Mouse (Mus musculus) urinary bladder, postnatal 36 days (tissue): ENCODE data around the gene Tnip1.
"Not testable (repeated sequence)": the region's sequence is repeated elsewhere in the genome, so short reads cannot be mapped to it uniquely, and the experiment has no call there.

ENCODE experiments used
- DNase-seq, 2 experiments: peaks; one replicate each; pipeline ENCODE4 v3.0.0; 2022; ENCODE audit warnings: low spot score in 2 of 2, mixed read lengths in 1 of 2

Tnip1 gene

DNA sequence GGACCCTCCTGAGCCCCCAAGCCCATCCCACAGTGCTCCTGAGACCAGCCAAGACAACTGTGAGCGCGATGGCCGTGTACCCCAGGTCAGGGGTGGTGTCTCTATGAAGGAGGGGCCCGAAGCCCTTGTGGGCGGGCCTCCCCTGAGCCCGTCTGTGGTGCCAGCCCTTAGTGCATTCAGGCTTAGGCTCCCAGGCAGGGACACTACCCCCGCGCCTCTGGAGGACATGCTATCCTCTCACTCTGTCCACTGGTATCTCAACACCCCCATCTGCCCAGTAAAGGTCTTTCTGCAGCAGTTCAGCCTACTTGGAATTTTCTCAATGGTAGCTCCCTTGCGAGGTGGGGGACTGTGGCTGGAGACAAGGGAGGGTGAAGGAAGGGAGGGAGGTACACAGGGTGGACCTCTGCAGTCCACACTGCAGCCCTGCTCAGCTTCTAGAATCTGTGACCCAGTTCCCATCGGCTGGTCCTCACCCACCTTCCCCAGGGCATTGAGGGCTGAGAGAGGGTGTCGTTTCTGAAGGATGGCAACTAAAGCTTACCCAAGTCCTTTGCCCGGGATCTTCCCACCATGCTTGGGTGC is 52.5 kb downstream of the Tnip1 start:
- DNase-seq: no peak

DNA sequence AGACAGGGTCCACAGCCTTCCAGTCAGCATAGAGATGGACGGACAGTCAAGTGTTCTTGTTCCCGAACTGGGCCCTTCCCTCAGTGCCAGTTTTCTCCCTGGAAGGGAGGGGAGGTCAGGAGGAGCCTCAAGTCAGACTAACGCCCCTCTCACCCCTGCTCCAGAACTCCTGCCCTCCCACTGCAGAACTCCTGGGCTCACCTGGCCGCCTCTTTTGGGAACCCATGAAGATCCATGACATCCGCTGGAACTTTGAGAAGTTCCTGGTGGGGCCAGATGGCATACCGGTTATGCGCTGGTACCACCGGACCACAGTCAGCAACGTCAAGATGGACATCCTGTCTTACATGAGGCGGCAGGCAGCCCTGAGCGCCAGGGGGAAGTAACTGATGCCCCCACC is 53.4 kb downstream of the Tnip1 start:
- no peak for DNase-seq

DNA sequence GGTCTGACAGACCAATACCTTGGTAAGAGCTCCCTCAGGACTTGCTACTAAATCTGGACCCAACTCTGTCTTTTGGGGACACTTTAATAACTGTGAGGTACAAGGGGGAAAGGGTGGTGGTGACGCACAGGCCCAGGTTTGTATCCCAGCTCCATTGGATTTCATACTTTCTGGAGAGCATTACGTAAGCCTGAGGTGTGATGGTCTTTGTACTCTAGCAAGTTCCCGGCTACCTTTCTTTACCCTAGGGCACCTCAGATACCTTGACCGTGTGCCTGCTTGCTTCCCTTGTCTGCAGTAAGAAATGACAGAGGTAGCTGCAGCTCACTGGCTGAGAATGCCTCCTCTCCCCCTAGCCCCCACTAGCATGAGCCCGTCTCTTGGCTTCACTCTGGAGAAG is 55.5 kb downstream of the Tnip1 start:
- DNase-seq: no peak

DNA sequence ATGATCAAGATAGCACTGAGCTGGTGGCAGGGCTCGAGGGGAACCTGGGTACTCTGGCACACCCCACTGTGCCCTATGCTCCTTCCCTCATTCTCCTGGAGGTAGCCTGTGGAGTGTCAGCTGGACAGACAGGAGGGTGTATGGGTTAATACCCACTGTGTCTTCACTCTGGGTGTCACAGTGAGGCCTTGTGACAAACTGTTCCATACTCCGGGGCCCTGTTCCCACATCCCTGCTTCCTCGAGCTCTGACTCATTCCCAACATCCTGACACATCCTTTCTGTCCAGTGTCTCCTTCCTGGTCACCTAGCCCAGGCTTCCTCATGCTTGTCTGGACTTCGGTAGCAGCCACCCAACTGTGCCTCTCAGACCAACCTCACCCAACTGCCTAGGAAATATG is 56.3 kb downstream of the Tnip1 start:
- DNase-seq: no peak

DNA sequence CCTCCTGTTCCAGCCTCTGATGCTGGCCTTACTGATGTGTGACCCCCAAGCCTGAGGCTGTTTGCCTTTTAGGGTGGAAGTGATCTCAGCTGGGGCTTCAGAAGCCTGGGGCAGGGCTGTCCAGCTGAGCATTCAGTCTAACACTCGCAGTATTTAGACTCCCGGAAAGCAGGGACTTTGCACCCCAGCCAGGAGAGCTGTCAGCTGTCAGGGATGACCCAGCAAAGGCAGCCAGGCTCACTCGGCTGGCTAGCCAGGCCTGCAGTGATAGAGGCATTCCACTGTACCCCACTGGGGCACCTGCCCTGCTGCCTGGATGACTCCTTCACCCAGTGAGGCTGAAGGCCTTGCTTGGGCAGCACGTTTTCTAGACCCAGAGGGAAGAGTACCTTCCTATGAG is 56.8 kb downstream of the Tnip1 start:
- DNase-seq: no peak

DNA sequence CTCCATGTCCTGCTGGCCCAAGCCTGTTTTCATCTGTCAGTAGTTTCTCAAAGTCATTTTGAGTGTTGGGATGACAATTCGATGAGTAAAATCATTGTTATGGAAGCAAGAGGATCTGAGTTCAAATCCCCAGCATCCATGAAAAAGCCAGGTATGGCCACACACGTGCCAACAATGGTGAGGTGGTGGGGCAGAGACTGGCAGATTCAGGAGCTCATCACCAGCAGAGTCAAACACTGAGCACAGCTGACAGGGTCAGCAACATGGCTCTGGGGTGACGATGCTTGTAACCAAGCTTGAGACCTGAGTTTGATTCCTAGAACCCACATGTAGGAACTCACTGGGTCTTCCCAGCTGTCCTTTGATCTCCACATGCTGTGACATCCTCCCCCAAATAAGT is 57.6 kb downstream of the Tnip1 start:
- no peak for DNase-seq

DNA sequence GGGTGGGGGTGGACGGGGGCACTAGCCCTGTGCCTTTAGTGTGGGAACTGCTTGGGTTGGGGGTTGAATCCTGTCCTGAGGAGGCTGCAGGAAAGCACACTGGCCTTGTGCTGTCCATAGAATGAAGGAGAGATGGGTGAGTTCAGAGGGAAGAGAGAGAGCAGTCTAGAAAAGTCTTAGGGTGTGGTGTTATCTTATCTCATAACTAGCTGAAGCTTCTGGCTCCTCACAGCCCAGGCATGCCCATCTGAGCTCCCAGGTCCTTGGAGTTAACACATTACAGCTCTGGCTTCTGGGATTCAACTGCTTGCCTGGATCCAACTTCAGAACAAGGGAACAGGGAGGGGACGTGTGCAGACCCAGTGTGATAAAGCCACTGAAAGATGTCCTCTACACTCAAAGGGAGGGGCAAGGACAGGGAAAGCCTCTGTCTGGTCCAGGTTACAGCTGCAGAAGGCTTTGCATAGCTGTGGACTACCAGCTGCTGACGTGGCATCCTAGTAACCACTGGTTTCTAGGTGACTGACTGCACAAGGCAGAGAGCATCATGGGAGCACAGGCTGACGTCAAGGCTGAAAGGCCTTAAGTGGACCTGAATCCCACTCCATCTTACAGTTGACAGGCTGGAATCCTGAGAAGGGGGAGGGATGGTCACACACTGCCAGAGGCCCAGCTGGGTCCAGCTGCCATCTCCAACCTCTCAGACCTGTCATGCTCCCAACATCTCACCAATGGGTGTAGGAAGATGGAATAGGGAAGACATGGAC is 58.6 kb downstream of the Tnip1 start:
- no peak for DNase-seq

DNA sequence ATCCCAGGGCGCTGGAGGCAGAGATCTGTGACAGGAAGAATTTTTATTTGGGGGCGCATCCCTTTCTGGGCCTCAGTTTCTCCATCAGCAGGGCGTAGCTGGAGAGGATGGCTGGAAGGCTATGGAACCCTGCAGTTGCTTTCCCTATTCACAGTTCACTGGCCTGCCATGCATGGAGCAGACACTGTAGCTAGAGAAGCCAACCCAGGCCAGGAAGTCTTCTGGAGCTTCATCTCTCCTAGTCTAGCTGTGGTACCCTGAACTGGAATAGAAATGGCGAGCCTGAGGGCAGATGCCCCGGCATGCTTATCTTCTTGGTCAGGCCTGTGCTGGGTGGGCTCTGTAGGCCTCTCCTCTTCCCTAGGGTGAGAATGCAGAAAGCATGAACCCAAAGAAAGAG is 59.4 kb downstream of the Tnip1 start:
- DNase-seq: no peak

DNA sequence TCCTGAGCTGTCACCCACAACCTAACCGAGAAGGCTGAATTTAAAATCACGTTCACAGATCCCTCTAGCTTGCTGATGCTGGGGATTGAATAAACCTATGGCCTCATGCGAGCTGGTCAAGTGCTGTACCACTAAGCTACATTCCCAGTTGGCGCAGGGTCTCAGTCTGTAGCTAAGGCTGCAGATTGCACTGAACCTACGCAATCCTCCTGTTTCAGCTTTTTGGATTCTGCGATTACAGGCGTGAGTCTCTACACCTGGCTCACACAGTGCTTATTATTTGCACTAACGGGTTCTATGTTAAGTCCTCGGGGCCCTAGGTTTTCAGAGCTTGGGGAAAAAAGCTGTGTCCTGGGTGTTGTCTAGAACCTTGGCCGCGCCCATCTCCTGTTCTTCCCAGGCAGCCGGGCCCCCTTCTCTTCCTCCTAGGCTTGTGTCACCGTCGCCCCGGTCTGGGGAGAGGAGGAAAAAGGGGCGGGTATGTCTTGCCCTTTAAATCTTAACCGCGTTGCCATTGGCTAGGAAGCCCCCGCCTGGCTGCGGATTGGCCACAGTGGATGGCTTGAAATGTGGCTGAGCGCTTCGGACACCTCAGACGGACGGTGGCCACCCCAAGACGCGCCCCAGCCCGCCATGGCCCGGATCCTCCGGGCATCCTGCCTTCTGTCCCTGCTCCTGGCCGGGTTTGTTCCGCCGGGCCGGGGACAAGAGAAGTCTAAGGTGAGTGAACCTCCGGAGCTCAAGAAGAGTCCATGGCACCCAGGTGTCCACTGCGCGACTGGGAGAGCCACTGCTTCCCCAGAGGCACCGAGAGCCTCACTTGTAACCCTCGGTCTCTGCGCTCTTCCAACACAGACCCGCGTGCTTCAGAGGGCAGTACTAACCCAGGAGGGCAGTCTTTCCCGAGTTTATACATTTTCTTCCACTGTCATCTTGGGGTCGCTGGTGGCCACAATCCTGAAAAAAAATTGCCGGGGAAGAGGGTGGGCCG is 60.1 kb downstream of the Tnip1 start, which contains the start of gene Gpx3:
Gpx3 (plus strand) TSS at position 121 of the 991 bp plus-strand sequence.
- peak; percentile 49 to 78 for DNase-seq

DNA sequence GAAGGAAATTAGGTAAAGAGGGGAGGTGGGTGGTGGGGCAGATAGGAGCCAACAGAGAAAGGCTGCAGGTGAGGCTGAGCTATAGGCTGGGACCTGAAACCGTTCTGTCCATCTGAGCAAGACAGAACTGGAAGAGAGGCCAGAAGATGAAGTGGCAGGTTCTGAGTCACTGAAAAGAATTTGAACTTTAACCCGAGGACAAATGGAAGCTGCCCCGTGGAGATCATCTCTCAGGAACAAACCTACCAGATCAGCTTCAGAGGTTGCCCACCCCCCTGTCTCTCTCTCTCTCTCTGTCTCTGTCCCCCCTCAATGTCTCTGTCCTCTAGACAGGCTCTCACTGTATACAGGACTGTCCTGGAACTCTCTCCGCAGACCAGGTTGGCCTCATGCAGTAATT is 63.1 kb downstream of the Tnip1 start:
- no peak for DNase-seq

DNA sequence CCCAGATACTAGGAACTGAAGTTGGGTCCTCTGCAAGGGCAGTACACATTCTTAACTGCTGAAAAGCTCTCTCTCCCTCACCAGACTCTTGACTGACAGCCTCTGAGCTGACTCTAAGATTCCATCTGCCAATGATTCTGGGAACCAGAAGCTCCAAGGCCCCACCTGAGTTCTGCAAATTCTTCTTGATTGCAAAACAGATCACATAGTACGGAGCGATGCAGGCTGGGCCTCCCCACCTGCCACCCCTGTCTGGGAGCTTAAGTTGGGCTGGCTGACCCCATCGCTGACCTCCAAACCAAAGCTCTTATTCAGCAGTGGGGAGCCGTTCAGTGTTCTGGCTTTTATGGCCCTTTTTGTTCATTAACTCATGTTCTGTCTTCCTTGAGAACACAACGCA is 65.2 kb downstream of the Tnip1 start:
- DNase-seq: no peak

DNA sequence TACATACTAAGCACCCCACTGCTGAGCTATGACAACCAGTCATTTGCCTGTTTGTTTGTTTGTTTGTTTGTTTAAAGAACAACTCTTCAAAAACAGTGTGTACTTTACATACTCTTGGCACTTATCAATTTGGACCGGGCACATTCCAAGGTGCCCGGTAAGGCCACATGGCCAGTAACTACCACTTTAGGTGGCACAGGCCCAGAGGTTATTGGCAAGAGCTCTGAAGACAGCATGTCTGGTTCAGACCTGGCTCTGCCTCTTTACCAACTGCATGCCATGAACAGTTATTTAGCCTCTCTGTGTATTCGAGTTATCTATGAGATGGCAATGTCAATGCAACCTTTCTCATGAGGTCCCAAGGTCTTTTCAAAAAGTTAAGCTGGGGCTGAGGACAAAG is 66.1 kb downstream of the Tnip1 start:
- DNase-seq: not testable (repeated sequence)

DNA sequence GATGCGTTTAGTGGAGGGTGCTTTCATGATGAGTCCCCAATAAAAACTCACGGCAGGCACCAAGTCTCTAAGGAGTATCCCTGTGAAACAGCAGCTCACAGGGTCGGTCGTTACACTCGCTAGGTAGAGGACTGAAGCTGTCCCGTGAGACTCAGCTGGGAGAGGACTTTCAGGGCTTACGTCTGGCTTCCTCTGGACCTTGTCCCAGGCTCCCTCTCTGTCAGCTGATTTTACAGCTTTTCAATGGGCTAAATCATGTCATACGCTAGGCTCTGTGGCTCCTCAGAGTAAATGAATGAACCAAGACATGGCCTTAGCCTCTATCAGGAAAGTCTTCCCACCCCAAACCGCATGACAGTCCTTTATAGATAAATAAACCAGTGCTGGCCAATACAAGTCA is 68.1 kb downstream of the Tnip1 start:
- no peak for DNase-seq

DNA sequence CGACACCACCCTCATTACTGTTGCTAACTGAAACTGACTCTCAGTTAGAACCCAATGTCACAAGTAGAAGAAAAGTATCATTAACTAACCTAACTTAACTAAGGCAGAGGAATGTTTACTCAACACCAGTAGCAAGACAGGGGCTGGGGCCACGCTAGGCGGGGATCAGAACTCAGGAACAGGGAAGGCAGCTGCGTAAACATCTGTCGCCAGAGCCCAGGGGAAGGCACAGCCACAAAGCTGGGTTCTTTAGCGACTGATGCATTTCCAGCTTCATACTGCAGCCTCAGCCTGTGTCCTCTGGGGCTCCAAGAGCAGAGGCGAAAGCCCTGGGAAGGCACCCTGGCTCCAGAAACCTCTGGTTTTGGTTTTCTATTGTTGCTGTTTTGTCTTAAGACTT is 70.6 kb downstream of the Tnip1 start:
- DNase-seq: no peak

DNA sequence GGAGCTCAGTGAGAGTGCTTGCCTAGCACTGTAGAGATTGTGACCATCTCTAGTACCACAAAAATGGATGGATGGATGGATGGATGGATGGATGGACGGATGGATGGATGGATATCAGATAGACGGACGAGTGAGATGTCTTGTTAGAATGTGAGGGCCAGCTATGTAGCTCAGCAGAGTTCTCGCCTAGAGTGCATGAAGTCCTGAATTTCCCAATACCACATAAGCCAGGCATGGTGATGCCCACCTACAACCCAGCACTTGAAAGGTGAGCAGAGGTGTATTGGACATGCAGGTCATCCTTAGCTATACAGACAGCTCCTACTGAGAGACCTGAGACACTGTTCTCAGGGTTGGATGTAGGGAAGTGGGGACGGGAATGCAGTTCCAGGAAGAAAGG is 71.4 kb downstream of the Tnip1 start:
- no peak for DNase-seq

DNA sequence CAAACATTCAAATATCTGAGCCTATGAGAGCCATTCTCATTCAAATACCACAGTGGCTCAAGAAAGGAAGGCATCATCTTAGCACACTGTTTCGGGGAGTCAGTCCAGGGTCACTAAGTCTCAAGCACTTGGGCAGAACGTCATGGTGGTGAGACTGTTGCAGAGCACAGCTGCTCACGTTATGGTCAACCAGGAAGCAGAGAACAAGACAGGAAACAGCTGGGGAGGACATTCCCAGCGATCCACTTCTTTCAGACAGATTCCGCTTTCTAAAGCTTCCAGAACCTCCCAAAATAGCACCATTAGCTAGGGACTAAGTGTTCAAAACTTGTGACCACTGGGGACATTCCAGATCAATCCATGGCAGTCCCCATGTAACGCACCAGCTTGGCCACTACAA is 74.8 kb downstream of the Tnip1 start:
- DNase-seq: no peak

DNA sequence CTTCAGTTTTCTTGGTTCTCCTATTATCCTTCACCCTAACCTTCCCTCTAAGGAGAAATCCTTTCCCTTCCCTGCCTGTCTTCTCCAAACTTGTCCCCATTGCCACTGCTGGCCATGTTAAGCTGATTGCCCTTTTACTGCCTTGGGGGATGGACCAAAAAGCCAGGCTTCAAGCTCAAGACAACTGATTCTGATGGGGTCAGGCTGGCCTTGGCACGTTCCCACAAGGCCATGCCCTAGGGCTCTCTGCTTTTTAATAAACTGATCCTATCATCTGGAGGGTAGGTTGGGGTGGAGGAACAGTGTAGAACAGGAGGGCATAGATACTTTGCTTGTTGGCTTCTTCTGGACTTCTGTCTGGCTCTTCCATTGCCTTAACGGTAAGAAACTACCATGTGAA is 77.3 kb downstream of the Tnip1 start:
- no peak for DNase-seq

DNA sequence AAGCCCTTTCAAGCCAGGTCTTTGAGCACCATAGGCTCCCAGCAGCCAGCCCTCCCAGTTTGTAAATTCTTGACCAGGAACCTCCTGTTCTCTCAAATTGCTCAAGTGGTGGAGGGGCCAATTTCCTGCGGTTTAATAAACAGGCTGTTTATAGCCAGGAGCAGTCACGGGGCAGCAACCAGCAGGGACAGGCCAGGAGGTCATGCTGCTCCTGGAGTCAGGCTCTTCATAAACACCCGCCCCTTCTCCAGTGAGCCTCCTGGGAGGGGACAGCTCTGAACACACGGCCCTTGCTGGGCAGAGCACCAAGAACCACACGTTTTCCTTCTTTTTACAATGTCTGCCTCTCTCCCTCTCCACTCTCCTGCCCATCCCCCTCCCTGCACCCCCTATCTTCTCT is 77.8 kb downstream of the Tnip1 start:
- DNase-seq: peak in 1 of 2 experiments; percentile 81

DNA sequence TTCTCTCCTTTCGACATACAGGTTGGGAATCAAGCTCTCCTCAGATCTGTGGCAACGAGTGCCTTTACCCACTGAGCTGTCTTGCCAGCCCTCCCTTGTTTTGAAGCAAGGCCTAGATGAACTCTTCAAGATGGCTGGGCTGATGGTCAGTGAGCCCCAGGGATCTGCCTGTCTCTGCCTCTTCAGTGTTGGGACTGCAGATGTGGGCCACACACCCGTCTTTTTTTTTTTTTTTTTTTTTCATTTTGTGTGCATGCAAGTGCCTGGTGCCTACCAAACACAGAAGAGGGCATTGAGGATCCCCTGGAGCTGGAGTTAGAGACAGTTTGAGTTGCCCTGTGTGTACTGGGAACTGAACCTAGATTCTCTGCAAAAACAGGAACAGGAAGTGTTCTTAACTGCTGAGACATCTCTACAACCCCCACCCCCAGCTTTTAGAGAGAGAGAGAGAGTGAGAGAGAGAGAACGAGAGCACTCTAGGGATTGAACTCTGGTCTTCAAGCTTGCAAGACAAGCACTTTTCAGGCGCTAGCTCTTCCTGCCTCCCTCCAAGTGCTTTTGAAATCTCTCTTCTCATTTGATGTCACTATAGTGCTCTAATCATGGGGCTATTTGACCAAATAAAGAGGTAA is 78.4 kb downstream of the Tnip1 start:
- DNase-seq: no peak

DNA sequence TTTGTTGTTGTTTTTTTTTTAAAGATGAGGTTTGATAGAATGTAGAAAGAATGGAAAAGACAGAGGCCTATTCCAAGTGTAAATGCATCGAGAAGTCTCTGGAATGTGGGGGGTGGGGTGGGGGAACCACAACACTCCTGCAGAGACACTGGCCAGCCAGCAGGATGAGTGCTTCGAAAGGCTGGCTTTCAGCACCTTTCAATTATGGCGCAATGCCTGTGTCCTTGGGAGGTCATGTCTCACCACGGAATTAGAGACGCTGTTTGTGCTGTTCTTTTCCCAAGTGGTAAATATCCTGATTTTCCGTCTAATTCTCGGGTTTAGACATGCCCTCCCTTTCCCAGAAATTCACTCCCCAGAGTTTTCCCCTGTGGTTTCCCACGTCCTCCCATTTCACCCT is 80.0 kb downstream of the Tnip1 start:
- DNase-seq: peak in 1 of 2 experiments; percentile 60

DNA sequence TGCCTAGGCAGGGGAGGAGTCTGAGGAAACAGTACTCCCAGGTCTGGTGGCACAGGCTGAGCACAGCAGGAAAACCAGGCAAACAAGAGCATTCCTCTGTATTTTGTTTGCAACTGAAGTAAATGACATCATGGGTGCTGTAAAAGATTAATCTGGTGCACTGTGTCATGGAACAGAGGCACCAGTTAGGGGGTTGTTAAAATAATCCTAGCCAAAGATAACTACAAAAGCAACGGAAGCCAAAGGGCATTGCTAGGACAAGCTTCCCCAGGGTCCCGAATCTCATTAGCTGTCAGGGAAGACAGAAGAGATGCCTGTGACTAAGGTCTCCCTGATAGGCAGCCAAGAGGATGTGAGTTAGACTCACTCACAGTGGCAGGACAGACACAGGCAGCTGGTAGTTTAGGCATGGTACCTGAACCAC is 81.7 kb downstream of the Tnip1 start:
- DNase-seq: no peak

DNA sequence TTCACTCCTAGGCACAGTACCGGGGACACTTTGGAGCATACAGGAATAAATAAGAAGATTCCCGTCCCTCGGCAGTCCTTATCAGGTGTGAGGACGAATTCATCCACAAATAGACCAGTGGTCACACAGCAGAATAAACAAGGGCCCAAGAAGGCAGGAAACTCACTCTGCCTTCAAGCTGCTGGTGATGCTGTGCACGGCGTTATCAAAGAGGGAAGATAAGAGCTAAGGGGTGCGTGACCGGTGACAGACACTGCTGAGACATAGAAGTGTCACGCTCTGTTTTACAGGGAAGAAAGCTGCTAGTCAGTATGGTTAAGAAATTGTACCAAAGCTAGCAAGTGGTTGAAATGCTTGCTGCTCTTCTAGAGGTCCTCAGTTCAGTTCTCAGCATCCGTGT is 82.8 kb downstream of the Tnip1 start:
- no peak for DNase-seq
